Mouse (Mus musculus): ENCODE data around the gene Slc1a2. TPM values are rescaled to one million over a fixed set of nuclear protein-coding genes. Genes with fewer than 3 reads are reported as not detected.

Gene Slc1a2
- polyA plus RNA-seq, 1 experiment from 2014 or later: 20.6 TPM

DNA sequence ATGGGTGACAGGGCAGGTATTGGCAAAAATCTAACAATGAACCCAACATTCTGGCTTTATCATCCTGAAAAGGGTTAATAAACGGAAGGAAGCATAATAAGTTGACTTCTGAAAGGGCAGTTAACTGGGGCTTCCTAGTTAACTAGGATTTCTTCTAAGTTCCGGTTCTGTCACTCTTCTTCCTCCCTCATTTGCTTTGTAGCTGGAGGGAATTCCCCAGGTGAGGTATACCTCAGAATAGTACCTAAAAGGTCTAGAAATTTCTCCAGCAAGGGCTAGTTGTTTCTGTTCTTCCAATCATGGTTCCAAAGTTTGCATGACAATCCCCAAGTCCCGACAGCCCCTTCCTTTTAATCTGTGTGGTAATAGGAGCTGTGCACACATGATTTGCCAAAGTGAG lies 89.3 kb downstream of the Slc1a2 start:
- Histone ChIP-seq H3K4me1 (peaks cover 17% of the 10 kb centered on the region), H3K4me2 (replicated peaks) (no peak overlapping the region), H3K27me3 (no peaks in the 10 kb centered on the region), H3K4me3 (no peak overlapping the region), H3K9ac (replicated peaks) (no peak overlapping the region), H3K9me3 (no peaks in the 10 kb centered on the region), H3K27ac (replicated peaks) (no peak overlapping the region), H3K36me3 (peaks cover 19% of the 10 kb centered on the region)
- WGBS: 81% methylated on average over 3 of the region's 3 CpGs
- no peak for ATAC-seq (ENCODE audit: low FRiP score, low read depth)

DNA sequence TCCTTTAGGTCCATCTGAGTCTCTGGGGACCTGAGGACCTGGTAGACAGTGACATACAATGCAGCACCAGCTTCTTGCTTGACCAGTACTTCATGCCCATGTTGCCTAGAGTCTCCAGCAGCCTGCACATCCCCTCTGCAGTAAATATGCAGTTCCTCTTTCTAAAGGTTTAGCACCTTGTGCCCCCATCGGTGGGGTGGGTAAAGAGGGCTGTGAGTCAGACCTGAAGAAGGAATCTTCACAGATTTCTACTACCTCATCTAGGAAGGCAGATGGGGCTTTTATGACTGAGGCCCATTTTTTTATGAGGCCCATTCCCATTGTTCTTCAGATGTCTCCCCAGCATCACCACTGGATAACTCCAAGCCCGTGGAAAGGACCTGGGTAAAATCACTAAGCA lies 91.5 kb downstream of the Slc1a2 start:
- Histone ChIP-seq H3K4me3 (no peak overlapping the region), H3K4me1 (peaks cover 10% of the 10 kb centered on the region), H3K4me2 (replicated peaks) (no peak overlapping the region), H3K27me3 (no peaks in the 10 kb centered on the region), H3K27ac (replicated peaks) (no peak overlapping the region), H3K9me3 (no peaks in the 10 kb centered on the region), H3K36me3 (peaks cover 19% of the 10 kb centered on the region), H3K9ac (replicated peaks) (no peak overlapping the region)
- 86% methylated on average over 2 of the region's 2 CpGs for WGBS
- ATAC-seq (ENCODE audit: low FRiP score, low read depth): no peak

DNA sequence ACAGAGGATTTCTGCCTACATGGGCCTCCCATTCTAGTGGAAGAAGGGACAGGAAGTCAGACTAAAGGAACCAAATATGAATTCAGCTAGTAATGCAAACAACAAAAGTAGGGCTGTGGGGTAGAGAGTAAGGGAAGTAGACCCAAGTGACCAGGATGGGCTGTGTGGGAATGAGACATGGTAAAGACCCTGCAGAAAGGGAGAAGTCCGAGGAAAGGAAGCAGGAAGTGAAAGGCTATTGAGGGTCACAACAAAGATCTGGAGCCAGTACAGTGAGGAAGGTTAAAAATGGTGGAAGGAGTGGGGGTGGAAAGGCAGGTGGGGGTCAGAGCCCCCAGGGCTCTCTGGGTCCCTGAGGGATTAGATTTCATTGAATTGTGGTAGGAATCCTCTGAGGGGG lies 93.4 kb downstream of the Slc1a2 start:
- no peaks in the 10 kb centered on the region for H3K4me1 ChIP-seq
- H3K9me3 ChIP-seq: no peaks in the 10 kb centered on the region
- H3K27me3 ChIP-seq: no peaks in the 10 kb centered on the region

DNA sequence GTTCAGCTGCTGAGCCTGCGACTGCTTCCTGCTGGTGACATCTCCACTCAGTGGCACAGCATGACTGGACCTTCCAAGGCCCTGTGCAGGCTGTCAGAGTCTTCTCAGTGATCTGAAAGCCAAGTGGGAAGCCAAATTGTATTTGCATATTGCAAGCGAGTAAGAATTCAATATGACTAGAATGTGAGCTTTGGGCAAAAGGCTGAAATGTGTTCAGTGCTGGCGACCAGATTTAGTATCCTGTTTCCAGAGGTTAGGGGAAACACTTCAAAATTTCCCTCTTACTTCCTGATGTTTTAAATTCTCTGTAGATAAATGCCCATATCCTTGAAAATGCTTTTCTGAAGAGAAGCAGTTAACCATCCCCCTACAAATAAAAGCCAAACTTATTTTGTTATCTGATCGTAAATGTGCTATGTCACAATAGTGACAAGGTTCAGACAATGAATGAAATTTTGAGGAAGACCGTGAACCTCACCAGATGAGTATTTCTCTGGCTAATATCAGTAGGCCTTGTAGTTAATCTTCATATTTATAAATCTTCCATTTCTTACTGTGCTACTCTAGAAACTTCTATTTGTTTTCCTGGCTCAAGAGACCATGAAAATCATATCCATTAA lies 98.9 kb downstream of the Slc1a2 start:
- 85% methylated on average over 5 of the region's 5 CpGs for WGBS
- H3K36me3 ChIP-seq: peaks cover 26% of the 10 kb centered on the region

More for the DNA sequence above, 93.4 kb downstream of the Slc1a2 start:
- no peak for ATAC-seq (ENCODE audit: low FRiP score, low read depth)
- Histone ChIP-seq H3K9ac (replicated peaks) (no peak overlapping the region), H3K27ac (replicated peaks) (no peak overlapping the region), H3K36me3 (peaks cover 24% of the 10 kb centered on the region), H3K4me3 (no peak overlapping the region), H3K4me2 (replicated peaks) (no peak overlapping the region)
- WGBS: 85% methylated on average over 1 of the region's 1 CpGs

DNA sequence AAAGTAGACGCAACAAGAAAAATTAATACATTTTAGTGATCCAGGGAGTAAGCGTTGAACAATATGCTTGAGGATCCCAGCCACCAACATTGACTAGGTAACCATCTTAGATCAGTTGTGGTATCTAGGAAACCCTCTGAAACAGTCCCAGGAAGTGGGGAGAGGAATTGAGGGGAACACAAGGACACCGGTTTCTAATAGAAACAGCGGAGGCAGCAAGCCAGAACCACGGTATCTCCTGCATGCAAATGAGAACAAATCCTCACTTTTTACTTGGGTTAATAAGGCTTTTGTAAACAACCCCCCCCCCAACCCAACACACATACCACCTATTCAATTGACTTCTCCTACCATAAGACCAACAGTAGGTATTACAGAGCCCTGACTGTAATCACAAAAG lies 101.0 kb downstream of the Slc1a2 start:
- Histone ChIP-seq H3K9me3 (no peaks in the 10 kb centered on the region), H3K4me2 (replicated peaks) (no peak overlapping the region), H3K27me3 (no peaks in the 10 kb centered on the region), H3K4me1 (no peaks in the 10 kb centered on the region), H3K27ac (replicated peaks) (no peak overlapping the region), H3K36me3 (peaks cover 24% of the 10 kb centered on the region), H3K4me3 (no peak overlapping the region), H3K9ac (replicated peaks) (no peak overlapping the region)
- no peak for ATAC-seq (ENCODE audit: low FRiP score, low read depth)
- WGBS: 92% methylated on average over 5 of the region's 5 CpGs

More for the DNA sequence above, 98.9 kb downstream of the Slc1a2 start:
- no peak overlapping the region for H3K27ac ChIP-seq (replicated peaks)
- no peak overlapping the region for H3K4me2 ChIP-seq (replicated peaks)
- no peak for ATAC-seq (ENCODE audit: low FRiP score, low read depth)
- no peaks in the 10 kb centered on the region for H3K27me3 ChIP-seq
- no peaks in the 10 kb centered on the region for H3K4me1 ChIP-seq
- no peaks in the 10 kb centered on the region for H3K9me3 ChIP-seq
- H3K4me3 ChIP-seq: no peak overlapping the region
- no peak overlapping the region for H3K9ac ChIP-seq (replicated peaks)

DNA sequence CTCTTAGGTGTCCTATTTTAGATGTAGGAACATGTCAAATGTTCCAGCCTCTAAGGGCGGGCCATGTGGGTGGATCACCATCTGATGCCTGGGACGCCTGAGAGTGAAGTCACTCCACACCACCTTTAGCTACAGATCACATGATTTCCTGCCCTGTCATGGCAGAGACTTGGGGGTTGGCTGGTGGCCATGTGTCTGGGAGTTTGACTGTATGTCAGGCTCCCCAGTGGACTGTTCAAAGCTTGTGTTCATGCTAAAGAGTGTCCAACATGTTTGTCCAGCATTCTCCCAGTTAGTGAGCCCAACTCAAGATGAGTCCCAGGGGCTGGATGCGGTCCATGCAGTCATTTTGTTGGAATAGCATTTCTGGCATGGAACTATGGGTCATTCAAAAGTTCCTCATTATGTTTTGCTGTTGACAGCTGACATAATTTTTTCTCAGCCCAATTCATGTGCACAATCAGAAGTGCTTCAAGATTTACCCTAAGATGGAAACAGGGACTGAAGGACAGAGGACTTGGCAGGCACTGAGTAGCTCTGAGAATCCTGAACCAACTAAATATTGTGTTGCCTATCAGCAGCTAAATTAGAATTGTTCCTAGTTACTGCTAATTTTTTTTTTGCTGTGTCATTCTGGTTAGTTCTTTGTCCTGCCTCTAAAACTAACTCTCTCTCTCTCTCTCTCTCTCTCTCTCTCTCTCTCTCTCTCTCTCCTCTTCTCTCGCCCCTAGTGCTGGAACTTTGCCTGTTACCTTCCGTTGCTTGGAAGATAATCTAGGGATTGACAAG lies 102.0 kb downstream of the Slc1a2 start:
- H3K9me3 ChIP-seq: no peaks in the 10 kb centered on the region
- ATAC-seq (ENCODE audit: low FRiP score, low read depth): no peak
- WGBS: 85% methylated on average over 5 of the region's 5 CpGs
- H3K4me2 ChIP-seq (replicated peaks): no peak overlapping the region
- H3K9ac ChIP-seq (replicated peaks): no peak overlapping the region
- no peak overlapping the region for H3K4me3 ChIP-seq
- no peaks in the 10 kb centered on the region for H3K27me3 ChIP-seq
- no peaks in the 10 kb centered on the region for H3K4me1 ChIP-seq
- no peak overlapping the region for H3K27ac ChIP-seq (replicated peaks)
- peaks cover 28% of the 10 kb centered on the region for H3K36me3 ChIP-seq

DNA sequence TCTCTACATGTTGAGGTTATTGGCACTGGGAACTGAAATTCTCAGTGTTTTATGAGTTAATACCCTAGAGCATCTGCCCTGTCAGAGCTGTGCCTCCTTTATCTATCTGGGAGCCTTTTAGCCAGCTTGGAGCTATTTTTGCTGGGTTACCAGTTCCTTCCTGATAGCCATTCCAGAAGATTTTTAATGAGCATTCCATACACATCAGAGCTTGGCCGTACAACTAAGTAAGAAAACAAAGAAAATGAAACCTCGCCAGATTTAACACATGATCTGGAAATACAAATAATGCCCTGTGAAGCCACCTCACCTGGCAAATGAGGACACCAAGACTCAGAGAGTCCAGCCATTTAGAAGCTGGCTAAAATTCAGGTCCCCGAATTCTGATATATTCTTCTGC lies 104.7 kb downstream of the Slc1a2 start:
- Histone ChIP-seq H3K9me3 (no peaks in the 10 kb centered on the region), H3K4me1 (no peaks in the 10 kb centered on the region), H3K4me3 (no peak overlapping the region), H3K27me3 (no peaks in the 10 kb centered on the region), H3K4me2 (replicated peaks) (no peak overlapping the region), H3K36me3 (peaks cover 29% of the 10 kb centered on the region; the same call in 1 of the 2 replicates), H3K9ac (replicated peaks) (no peak overlapping the region), H3K27ac (replicated peaks) (no peak overlapping the region)
- WGBS: 89% methylated on average over 3 of the region's 3 CpGs
- no peak for ATAC-seq (ENCODE audit: low FRiP score, low read depth)

DNA sequence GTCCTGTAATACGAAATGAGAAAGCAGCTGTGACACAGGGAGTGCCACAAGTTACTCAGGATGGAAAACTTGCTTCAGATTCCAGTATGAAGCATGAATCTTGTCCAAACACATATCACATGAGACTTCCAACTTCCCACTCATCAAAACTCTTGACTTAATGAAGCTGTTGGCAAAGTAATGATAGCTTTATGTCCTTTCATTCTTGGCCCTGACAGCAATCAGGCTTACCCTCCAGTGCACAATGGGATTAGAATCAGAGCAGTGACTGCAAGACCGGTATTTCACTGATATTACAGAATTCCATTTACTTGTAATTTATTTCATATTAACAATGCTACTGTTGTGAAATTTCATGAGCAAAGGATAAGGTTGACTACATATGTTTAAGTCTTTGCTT lies 105.5 kb downstream of the Slc1a2 start:
- Histone ChIP-seq H3K4me2 (replicated peaks) (no peak overlapping the region), H3K27me3 (no peaks in the 10 kb centered on the region), H3K4me3 (no peak overlapping the region), H3K4me1 (no peaks in the 10 kb centered on the region), H3K9ac (replicated peaks) (no peak overlapping the region), H3K27ac (replicated peaks) (no peak overlapping the region), H3K36me3 (peaks cover 35% of the 10 kb centered on the region; the same call in 1 of the 2 replicates), H3K9me3 (no peaks in the 10 kb centered on the region)
- WGBS: 83% methylated on average over 2 of the region's 2 CpGs
- no peak for ATAC-seq (ENCODE audit: low FRiP score, low read depth)

DNA sequence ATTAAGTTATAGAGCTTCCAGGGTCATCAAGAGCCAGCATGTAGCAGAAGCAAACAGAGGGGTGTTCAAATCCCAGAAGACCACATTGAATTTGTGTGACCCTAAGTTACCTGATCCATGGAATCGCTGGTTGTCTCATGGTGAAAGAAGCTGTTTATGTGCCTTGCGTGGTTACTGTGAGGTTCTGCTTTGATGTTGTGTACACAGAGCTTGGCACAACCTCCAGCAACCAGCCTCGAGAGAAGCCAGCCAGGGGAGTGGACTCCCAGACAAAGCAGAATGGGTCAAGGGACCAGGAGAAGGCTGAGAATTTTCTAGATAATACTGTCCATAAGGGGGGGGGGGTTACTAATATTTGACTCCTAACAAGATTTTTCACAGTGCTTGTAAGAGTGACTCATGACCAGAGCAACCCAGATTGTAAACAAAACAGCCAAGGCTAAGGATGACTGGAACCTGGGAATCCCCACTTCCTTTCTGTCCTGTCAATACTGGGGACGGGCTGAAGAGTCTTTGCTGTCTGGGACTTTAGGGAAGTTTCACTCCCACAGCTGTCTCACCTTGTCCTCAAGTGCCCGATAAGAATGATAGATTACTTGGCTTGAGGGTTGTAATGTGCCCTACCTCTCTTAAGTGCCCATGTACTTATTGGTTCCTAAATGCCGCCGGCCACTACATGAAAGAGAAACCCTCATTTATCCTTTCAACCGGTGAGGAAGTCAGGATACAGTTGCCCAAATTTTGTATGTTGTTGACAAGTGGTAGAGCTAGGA lies 106.3 kb downstream of the Slc1a2 start:
- H3K4me2 ChIP-seq (replicated peaks): no peak overlapping the region
- H3K9me3 ChIP-seq: no peaks in the 10 kb centered on the region
- no peak overlapping the region for H3K27ac ChIP-seq (replicated peaks)
- H3K27me3 ChIP-seq: no peaks in the 10 kb centered on the region
- WGBS: 90% methylated on average over 8 of the region's 8 CpGs
- H3K36me3 ChIP-seq: peaks cover 41% of the 10 kb centered on the region
- H3K9ac ChIP-seq (replicated peaks): no peak overlapping the region
- ATAC-seq (ENCODE audit: low FRiP score, low read depth): no peak
- H3K4me3 ChIP-seq: no peak overlapping the region
- no peaks in the 10 kb centered on the region for H3K4me1 ChIP-seq

DNA sequence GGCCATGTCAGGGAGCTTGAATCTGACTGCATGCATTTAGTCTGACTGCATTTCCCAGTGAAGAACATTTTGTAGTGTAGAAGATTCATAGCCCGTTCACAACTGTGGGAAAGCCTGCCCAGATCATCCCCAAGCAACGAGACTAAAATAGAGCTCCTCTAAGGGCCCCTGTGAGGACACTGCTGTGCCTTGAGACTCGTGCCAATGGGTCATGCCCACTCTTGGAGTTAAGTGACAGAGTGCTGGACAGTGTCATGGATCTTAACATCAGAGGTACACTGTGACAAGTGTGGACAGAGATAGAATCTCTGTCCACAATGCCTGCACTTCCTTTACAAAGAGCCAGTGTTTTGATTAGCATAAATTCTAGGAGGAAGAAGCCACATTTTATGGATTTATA lies 109.8 kb downstream of the Slc1a2 start:
- no peak overlapping the region for H3K4me3 ChIP-seq
- H3K4me1 ChIP-seq: no peaks in the 10 kb centered on the region
- no peak for ATAC-seq (ENCODE audit: low FRiP score, low read depth)
- H3K9me3 ChIP-seq: no peaks in the 10 kb centered on the region
- no peak overlapping the region for H3K9ac ChIP-seq (replicated peaks)
- H3K27ac ChIP-seq (replicated peaks): no peak overlapping the region
- H3K4me2 ChIP-seq (replicated peaks): no peak overlapping the region
- no peaks in the 10 kb centered on the region for H3K27me3 ChIP-seq
- H3K36me3 ChIP-seq: peaks cover 30% of the 10 kb centered on the region
- WGBS: 79% methylated on average over 3 of the region's 3 CpGs

DNA sequence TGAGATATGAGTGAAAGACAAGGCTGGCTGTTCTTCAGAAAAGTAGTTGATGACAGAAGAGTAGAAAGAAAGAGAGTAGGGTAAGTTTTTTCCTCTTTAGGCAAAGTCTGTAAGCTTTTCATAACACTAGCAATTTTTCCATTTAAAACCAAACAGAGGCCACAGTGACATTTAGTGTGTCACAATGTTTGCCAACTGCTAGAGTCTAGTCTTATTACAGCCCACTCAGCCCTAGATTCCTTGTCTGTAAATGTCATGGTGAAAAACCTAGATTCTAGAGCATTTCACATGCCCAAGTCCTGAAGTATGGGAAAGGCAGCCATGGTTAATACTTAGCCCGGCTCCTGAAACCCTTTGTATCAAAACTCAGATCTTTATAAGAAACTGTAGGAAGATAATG lies 112.8 kb downstream of the Slc1a2 start:
- H3K36me3 ChIP-seq: peaks cover 23% of the 10 kb centered on the region

DNA sequence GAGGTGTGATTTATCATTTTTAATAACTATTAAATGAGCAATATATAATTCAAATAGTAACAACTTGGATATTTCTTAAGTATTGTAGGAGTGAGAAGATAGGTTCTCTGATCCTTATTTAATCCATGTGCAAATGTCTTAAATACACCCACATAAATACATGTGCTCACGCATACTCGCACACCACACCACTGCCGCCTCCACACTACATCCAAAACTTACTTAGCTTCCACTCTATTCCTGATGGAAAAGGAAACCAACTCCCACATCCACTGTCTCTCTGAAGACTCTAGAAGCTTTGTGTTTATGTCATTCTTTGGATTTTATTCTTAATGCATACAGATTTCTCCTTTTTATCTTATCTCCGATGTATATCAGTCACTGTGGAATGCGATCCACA lies 113.8 kb downstream of the Slc1a2 start:
- Histone ChIP-seq H3K9ac (replicated peaks) (no peak overlapping the region), H3K9me3 (no peaks in the 10 kb centered on the region), H3K27ac (replicated peaks) (no peak overlapping the region), H3K4me3 (no peak overlapping the region), H3K27me3 (no peaks in the 10 kb centered on the region), H3K36me3 (peaks cover 25% of the 10 kb centered on the region), H3K4me1 (no peaks in the 10 kb centered on the region), H3K4me2 (replicated peaks) (no peak overlapping the region)
- ATAC-seq (ENCODE audit: low FRiP score, low read depth): no peak
- WGBS: 96% methylated on average over 5 of the region's 5 CpGs

More for the DNA sequence above, 112.8 kb downstream of the Slc1a2 start:
- 96% methylated on average over 1 of the region's 1 CpGs for WGBS
- Histone ChIP-seq H3K9me3 (no peaks in the 10 kb centered on the region), H3K4me2 (replicated peaks) (no peak overlapping the region), H3K4me1 (no peaks in the 10 kb centered on the region), H3K9ac (replicated peaks) (no peak overlapping the region), H3K27ac (replicated peaks) (no peak overlapping the region), H3K27me3 (no peaks in the 10 kb centered on the region), H3K4me3 (no peak overlapping the region)
- no peak for ATAC-seq (ENCODE audit: low FRiP score, low read depth)
